Mouse (Mus musculus) forebrain, embryonic 16.5 days (tissue): ENCODE results near the gene Tspyl2. TPM values are rescaled to one million over a fixed set of nuclear protein-coding genes. Genes with fewer than 3 reads are reported as not detected.

Source experiments
- ATAC-seq: fragments of 200-750 bp; cut with Nextera tagmentation; 2 replicates; pipeline ENCODE4 v1.8.0; 2017; ENCODE audit warnings: mild to moderate bottlenecking, moderate library complexity
- H3K27ac ChIP-seq: fragments of 300-500 bp; sonication (generic); 2 replicates; pipeline ENCODE4 v1.5.1; 2014; ENCODE audit warnings: low read length, control low read depth
- H3K27me3 ChIP-seq: fragments of 300-500 bp; sonication (generic); replicated peaks from 2 replicates; pipeline ENCODE4 v1.6.1; 2014; ENCODE audit warnings: low read length; ENCODE audit not compliant: control insufficient read depth, insufficient read depth
- H3K36me3 ChIP-seq: fragments of 300-500 bp; sonication (generic); 2 replicates; pipeline ENCODE4 v1.6.1; 2014; ENCODE audit not compliant: control insufficient read depth, insufficient read depth
- H3K4me1 ChIP-seq: fragments of 300-500 bp; sonication (generic); replicated peaks from 2 replicates; pipeline ENCODE4 v1.6.1; 2014; ENCODE audit warnings: low read length; ENCODE audit not compliant: control insufficient read depth, insufficient read depth
- H3K4me2 ChIP-seq: fragments of 300-500 bp; sonication (generic); 2 replicates; pipeline ENCODE4 v1.6.1; 2014; ENCODE audit warnings: mild to moderate bottlenecking, low read length, control low read depth
- H3K4me3 ChIP-seq: fragments of 300-500 bp; sonication (generic); replicated peaks from 2 replicates; pipeline ENCODE4 v1.5.1; 2014; ENCODE audit warnings: mild to moderate bottlenecking, low read length, control low read depth
- H3K9ac ChIP-seq: fragments of 300-500 bp; sonication (generic); replicated peaks from 2 replicates; pipeline ENCODE4 v1.6.1; 2014; ENCODE audit warnings: low read depth, low read length, control low read depth
- H3K9me3 ChIP-seq: fragments of 300-500 bp; sonication (generic); 2 replicates; pipeline ENCODE4 v1.6.1; 2016; ENCODE audit warnings: low read length; ENCODE audit not compliant: control insufficient read depth
- WGBS: fragments of 180-500 bp; shearing (Covaris S2); extraction: QIAGEN DNeasy Blood & Tissue Kit; methylation state at CpG from one replicate; pipeline ENCODE4 v1.1.7; 2014; 5-methylcytosine and 5-hydroxymethylcytosine counted together
- polyA plus RNA-seq: library from polyadenylated mRNA; unstranded; fragments of >200 nt; fragmentation: Nextera tagmentation; extraction: Ambion mirVana; gene quantifications from 2 replicates; pipeline ENCODE4 v1.2.1, GENCODE M21; 2015

Tspyl2 gene
- 49.2 and 60.6 TPM in 2 replicates for polyA plus RNA-seq

DNA sequence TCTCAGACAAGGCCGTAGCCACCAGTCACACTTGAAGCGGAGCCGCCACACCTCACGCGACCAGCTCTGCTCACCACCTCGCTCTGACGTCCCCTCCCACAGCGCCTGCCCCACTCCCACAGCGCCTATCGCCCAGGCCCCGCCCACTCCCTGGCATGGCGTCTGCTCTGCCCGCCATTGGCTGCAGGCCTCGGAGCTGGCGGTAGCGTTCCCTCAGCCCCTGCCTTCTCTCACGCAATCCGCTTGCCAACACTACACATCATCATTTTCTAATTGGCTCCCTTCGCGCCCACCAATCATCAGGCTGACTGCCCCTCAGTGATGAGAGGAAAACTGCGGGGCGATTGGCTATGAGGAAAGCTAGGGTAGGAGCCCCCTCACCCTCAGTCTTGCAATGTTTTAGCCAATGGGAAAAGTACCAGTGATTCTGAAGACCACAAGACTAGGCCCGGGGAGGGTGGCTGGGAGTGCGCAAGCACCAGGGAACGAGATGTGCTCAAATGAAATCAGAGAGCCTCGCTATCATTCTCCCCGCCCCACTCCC, at the start of gene Tspyl2:
Tspyl2 (minus strand) TSS at position 68 of the 544 bp plus-strand sequence.
- Histone ChIP-seq H3K4me1 (peaks cover 14% of the 10 kb centered on the region), H3K4me2 (peak within 1 kb of the TSS; percentile 64), H3K4me3 (peak within 1 kb of the TSS; percentile 63), H3K36me3 (0 out of 2 replicates have a peak, but pooled peaks cover 2% of the 10 kb centered on the region), H3K27me3 (peaks cover 16% of the 10 kb centered on the region; the same call in 1 of the 2 replicates), H3K9me3 (no peaks in the 10 kb centered on the region), H3K9ac (peak within 1 kb of the TSS; percentile 74), H3K27ac (peak within 1 kb of the TSS; percentile 82)
- peak; percentile 97 for ATAC-seq
- WGBS, result 7% methylated on average over 24 of the region's 27 CpGs

DNA sequence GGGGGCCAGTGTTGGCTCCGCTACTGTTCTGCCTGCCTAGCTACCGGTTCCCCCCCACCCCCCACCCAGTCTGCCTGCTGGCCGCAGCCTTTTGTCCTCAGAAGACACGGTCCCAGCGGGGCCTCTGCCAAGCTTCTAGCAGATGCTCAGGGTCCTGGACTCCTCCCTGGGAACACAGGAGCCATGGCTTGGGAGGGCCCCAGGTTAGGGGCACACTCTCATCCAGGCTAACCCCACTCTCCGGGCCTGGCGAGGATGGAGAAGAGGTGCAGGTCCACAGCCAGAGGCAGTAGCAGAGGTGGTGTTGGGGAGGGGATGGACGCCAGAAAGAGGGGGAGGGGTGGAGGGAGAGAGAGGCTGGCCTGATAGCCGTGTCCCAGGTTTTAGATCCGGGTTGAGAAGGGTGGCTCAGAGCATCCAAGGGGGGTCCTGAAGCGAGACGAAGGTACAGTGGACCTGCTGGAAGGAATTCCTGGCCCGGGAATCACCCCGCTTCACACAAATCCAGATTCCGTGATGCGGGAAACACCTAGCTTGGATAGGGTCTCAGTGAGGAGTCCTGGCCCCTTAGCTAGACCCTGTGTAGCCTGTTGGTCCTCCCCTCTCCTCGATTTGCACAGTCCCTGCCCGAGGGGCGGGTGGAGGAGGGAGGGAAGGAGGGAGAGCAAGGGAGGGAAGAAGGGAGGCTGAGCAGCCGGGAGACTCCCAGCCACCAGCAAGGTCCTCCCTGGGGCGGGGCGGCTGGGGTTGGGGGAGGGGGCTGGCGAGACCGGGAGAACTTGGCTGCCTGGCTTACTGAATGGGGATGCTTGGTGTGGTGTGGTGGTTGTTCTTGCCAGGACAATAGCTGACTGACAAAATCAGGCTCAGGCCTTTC, 26.4 kb upstream of the Tspyl2 start, which contains the start of gene Gpr173:
Gpr173 (minus strand) TSS at position 308 of the 877 bp plus-strand sequence.
- Histone ChIP-seq H3K9me3 (no peaks in the 10 kb centered on the region), H3K36me3 (no peaks in the 10 kb centered on the region), H3K9ac (peak within 1 kb of the TSS; percentile 79), H3K4me3 (peak within 1 kb of the TSS; percentile 65), H3K4me1 (peaks cover 15% of the 10 kb centered on the region), H3K27me3 (peaks cover 4% of the 10 kb centered on the region; the same call in 1 of the 2 replicates), H3K4me2 (peak within 1 kb of the TSS; percentile 44), H3K27ac (peak within 1 kb of the TSS; percentile 78)
- ATAC-seq, result peak; percentile 97
- 19% methylated on average over 22 of the region's 24 CpGs for WGBS

DNA sequence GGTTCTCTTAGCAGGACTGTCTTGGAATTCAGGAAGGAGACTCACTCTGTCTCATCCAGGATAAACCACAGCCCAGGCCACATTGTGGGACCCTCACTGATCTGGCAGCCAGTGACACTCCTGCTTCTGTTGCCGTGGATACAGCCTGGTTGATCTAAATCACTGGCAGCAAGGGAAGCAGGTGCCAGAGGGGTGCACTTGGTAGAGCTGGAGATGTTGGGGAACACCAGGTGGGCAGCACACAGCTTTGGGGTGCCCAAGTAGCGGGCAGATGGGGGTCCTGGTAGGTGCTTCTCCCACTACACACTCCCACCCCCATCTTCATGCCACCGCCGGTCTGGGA, 25.8 kb upstream of the Tspyl2 start:
- WGBS, result 14% methylated on average over 4 of the region's 4 CpGs
- Histone ChIP-seq H3K27me3 (peaks cover 4% of the 10 kb centered on the region; the same call in 1 of the 2 replicates), H3K9me3 (no peaks in the 10 kb centered on the region), H3K36me3 (no peaks in the 10 kb centered on the region), H3K4me3 (peak overlapping the region; percentile 65), H3K4me1 (peaks cover 15% of the 10 kb centered on the region), H3K9ac (peak overlapping the region; percentile 79), H3K27ac (peak overlapping the region; percentile 78), H3K4me2 (peak overlapping the region; percentile 44)
- ATAC-seq, result peak; percentile 34

- peak overlapping the region; percentile 44 for H3K4me2 ChIP-seq
- H3K9me3 ChIP-seq, result no peaks in the 10 kb centered on the region
- no peak for ATAC-seq
- H3K27me3 ChIP-seq, result peaks cover 4% of the 10 kb centered on the region; the same call in 1 of the 2 replicates
- no peaks in the 10 kb centered on the region for H3K36me3 ChIP-seq
- no peak overlapping the region for H3K4me3 ChIP-seq
- H3K27ac ChIP-seq, result no peak overlapping the region
- peaks cover 15% of the 10 kb centered on the region for H3K4me1 ChIP-seq
- WGBS, result 48% methylated on average over 2 of the region's 2 CpGs
- no peak overlapping the region for H3K9ac ChIP-seq
Measured at GRCm38 (mm10) chrX:152366418-152366817, 24.2 kb upstream of the Tspyl2 start.

- Histone ChIP-seq H3K9me3 (no peaks in the 10 kb centered on the region), H3K4me2 (no peak overlapping the region), H3K27ac (no peak overlapping the region), H3K9ac (no peak overlapping the region), H3K4me1 (no peaks in the 10 kb centered on the region), H3K27me3 (peaks cover 2% of the 10 kb centered on the region; the same call in 1 of the 2 replicates), H3K4me3 (no peak overlapping the region), H3K36me3 (no peaks in the 10 kb centered on the region)
- WGBS, result 30% methylated on average over 5 of the region's 5 CpGs
- peak; percentile 90 for ATAC-seq
Measured at GRCm38 (mm10) chrX:152352553-152353153, 10.4 kb upstream of the Tspyl2 start.

DNA sequence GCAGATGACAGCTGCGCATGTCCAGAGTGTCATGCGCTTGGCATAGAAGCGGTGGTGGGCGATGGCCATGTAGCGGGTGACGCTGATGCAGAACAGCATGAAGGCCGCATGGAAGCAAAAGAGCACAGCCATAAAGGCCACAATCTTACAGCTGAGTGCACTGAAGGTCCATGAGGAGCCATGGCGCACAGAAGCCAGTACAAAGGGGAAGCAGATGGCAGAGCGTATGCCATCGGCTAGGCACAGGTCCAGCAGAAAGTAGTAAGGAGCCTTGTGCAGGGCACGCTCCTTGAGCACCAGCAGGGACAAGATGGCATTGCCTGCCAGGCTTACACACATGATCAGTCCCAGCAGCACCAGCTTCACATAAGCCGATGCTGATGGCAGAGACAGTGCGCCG, 4.8 kb upstream of the Tspyl2 start:
- Histone ChIP-seq H3K9ac (no peak overlapping the region), H3K27me3 (peaks cover 14% of the 10 kb centered on the region; the same call in 1 of the 2 replicates), H3K4me3 (no peak overlapping the region), H3K9me3 (no peaks in the 10 kb centered on the region), H3K4me1 (0 out of 2 replicates have a peak, but pooled peaks cover 3% of the 10 kb centered on the region), H3K27ac (no peak overlapping the region), H3K4me2 (no peak overlapping the region), H3K36me3 (no peaks in the 10 kb centered on the region)
- ATAC-seq, result no peak
- WGBS, result 89% methylated on average over 14 of the region's 14 CpGs

DNA sequence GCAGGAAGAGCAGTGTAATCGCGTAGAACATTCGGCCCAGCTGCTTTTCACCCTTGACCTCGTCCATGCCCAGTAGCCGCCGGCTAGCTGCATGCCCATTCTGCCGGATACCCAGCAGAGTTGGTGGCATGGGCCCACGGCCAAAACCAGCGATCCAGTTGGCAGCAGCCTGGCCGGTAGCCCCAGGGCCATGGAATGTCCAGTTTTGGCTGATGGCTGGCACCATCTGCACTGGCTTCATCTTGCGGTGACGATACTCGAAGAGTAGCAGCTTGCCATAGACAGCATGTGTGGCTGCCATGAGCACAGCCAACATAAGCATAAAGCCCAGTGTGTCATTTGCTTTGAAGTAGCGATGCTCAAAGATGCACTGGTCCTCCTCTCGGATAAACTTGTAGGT, 4.4 kb upstream of the Tspyl2 start:
- Histone ChIP-seq H3K36me3 (no peaks in the 10 kb centered on the region), H3K27me3 (peaks cover 16% of the 10 kb centered on the region; the same call in 1 of the 2 replicates), H3K27ac (no peak overlapping the region), H3K4me1 (0 out of 2 replicates have a peak, but pooled peaks cover 3% of the 10 kb centered on the region), H3K4me3 (no peak overlapping the region), H3K4me2 (no peak overlapping the region), H3K9me3 (no peaks in the 10 kb centered on the region), H3K9ac (no peak overlapping the region)
- 89% methylated on average over 15 of the region's 15 CpGs for WGBS
- ATAC-seq, result no peak

DNA sequence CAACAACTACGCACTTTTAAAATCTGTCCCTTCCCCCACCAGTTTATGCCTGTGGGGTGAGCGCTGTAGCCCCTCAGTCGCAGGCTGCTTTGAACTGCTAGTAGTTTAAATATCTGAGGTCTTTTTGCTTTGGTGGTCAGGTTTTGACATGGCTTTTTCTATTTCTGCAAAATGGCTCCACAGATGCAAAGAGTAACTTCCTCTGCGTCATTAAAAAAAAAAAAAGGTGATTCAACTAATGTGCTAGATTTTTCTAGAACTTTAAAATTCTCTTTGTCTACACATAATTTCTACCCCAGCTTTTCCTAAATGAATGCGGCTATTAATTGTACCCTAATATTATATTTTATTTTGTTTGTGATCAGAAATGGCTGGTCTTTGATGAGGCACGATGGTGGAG, 678 bp upstream of the Tspyl2 start:
- H3K27ac ChIP-seq, result peak overlapping the region; percentile 81
- 32% methylated on average over 6 of the region's 6 CpGs for WGBS
- 0 out of 2 replicates have a peak, but pooled peaks cover 2% of the 10 kb centered on the region for H3K36me3 ChIP-seq
- H3K27me3 ChIP-seq, result peaks cover 17% of the 10 kb centered on the region; the same call in 1 of the 2 replicates
- H3K9ac ChIP-seq, result peak overlapping the region; percentile 26; the same call in 1 of the 2 replicates
- peak overlapping the region; percentile 45 for H3K4me2 ChIP-seq
- peak overlapping the region; percentile 63 for H3K4me3 ChIP-seq
- H3K4me1 ChIP-seq, result peaks cover 10% of the 10 kb centered on the region
- no peaks in the 10 kb centered on the region for H3K9me3 ChIP-seq
- ATAC-seq, result no peak

DNA sequence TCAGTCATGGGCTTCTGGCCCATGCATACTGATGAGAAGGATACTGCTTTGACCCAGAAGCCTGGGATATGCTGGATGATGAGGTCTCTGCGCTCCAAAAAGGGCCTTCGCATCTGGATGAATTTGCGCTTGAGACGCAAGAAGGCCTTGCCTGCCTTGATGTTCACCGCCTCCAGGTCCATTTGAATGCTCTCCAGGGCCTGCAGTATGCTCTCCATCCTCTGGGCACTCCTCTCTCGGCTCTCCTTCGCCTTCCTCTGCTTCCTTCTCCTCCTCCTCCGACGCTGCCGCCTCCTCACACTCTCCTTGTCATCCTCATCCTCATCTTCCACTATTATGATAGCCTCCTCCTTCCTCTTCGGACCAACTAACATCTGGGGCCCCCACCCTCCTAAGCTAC, 729 bp downstream of the Tspyl2 start:
- ATAC-seq, result no peak
- H3K9ac ChIP-seq, result peak overlapping the region; percentile 74
- peak overlapping the region; percentile 82 for H3K27ac ChIP-seq
- peaks cover 13% of the 10 kb centered on the region; the same call in 1 of the 2 replicates for H3K27me3 ChIP-seq
- 0 out of 2 replicates have a peak, but pooled peaks cover 2% of the 10 kb centered on the region for H3K36me3 ChIP-seq
- H3K4me3 ChIP-seq, result peak overlapping the region; percentile 63
- peaks cover 18% of the 10 kb centered on the region for H3K4me1 ChIP-seq
- WGBS, result 22% methylated on average over 11 of the region's 11 CpGs
- peak overlapping the region; percentile 64 for H3K4me2 ChIP-seq
- no peaks in the 10 kb centered on the region for H3K9me3 ChIP-seq
